Mouse (Mus musculus) C2C12 (cell line): Measurements from ENCODE around the gene Mkrn2os.

Experiments used
- CTCF ChIP-seq: IDR thresholded peaks from one replicate; pipeline ENCODE4 v1.5.1; 2011; ENCODE audit not compliant: control insufficient read depth, insufficient read depth, insufficient read length
- MYOD1 ChIP-seq: IDR thresholded peaks from one replicate; pipeline ENCODE4 v1.6.1; 2011; ENCODE audit warnings: low read depth; ENCODE audit not compliant: control insufficient read depth, insufficient read length

DNA sequence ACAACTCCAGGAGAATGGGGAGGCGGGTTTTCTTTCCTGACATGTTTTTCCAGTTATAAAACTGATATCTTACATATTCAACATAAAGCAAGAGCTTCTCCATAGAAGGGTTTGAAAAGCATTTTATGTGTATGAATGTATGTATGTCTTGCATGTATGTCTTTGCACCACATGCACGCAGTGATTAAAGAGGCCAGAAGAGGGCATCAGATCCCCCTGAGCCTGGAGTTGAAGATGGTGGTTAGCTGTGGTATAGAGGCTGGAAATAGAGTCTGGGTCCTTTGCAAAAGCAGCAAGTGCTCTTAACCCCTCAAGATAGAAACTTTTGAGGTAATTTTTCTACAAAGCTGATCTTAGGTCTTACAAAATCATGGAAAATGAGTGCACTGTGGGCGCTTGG lies 16.7 kb upstream of the Mkrn2os start:
- no peak for TF ChIP-seq CTCF
- no peak for TF ChIP-seq MYOD1
